Mouse (Mus musculus) heart, adult 2 months (tissue): ENCODE measurements around the gene Sult2a3. TPM values are rescaled to one million over a fixed set of nuclear protein-coding genes. Genes with fewer than 3 reads are reported as not detected.
"Not testable (repeated sequence)": the region's sequence is repeated elsewhere in the genome, so short reads cannot be mapped to it uniquely, and the experiment has no call there.

Experiments
- DNase-seq, 2 experiments: peaks; one replicate each; pipeline ENCODE4 v3.0.0; 2021
- H3K27ac ChIP-seq: fragments of 200-600 bp; 2 replicates; pipeline ENCODE4 v1.8.1; 2022
- H3K27me3 ChIP-seq: fragments of 200-500 bp; 2 replicates; pipeline ENCODE4 v1.6.1; 2012; ENCODE audit warnings: mild to moderate bottlenecking, low read length, inconsistent platforms, mixed read lengths; ENCODE audit not compliant: control insufficient read depth, insufficient read depth
- H3K36me3 ChIP-seq: fragments of 200-500 bp; 2 replicates; pipeline ENCODE4 v1.6.1; 2012; ENCODE audit warnings: low read length, inconsistent platforms; ENCODE audit not compliant: control insufficient read depth, insufficient read depth
- H3K4me1 ChIP-seq: fragments of 200-500 bp; 2 replicates; pipeline ENCODE4 v1.6.1; 2011; ENCODE audit warnings: low read length; ENCODE audit not compliant: control insufficient read depth, insufficient read depth
- H3K4me3 ChIP-seq: fragments of 200-600 bp; 2 replicates; pipeline ENCODE4 v1.8.1; 2022
- H3K79me2 ChIP-seq: fragments of 200-500 bp; replicated peaks from 2 replicates; pipeline ENCODE4 v1.6.1; 2012; ENCODE audit warnings: mild to moderate bottlenecking, inconsistent platforms, low read length, moderate library complexity, mixed read lengths; ENCODE audit not compliant: control insufficient read depth, insufficient read depth
- H3K9ac ChIP-seq: fragments of 200-500 bp; 2 replicates; pipeline ENCODE4 v1.6.1; 2012; ENCODE audit warnings: low read depth, mild to moderate bottlenecking, control low read depth, inconsistent platforms, low read length, mixed read lengths
- CTCF ChIP-seq: fragments of 200-600 bp; IDR thresholded peaks from 2 replicates; pipeline ENCODE4 v1.8.1; 2022; ENCODE audit warnings: antibody characterized with exemption, mild to moderate bottlenecking, moderate library complexity
- EP300 ChIP-seq: fragments of 200-500 bp; IDR thresholded peaks from 2 replicates; pipeline ENCODE4 v1.6.1; 2011; ENCODE audit warnings: low read depth, low read length, control low read depth; ENCODE audit not compliant: insufficient read depth
- POLR2A ChIP-seq: fragments of 200-500 bp; IDR thresholded peaks from 2 replicates; pipeline ENCODE4 v1.6.1; 2011; ENCODE audit warnings: mild to moderate bottlenecking, low read depth, low read length, control low read depth; ENCODE audit not compliant: insufficient read depth
- WGBS: fragments of 180-500 bp; shearing (Covaris S2); methylation state at CpG from one replicate; pipeline ENCODE4 v1.1.7; 2018; 5-methylcytosine and 5-hydroxymethylcytosine counted together
- intact Hi-C: fragments of 180-260 bp; cut with DNase I; formaldehyde crosslinking; loops from one replicate; pipeline ENCODE4 v1.15.1; 2025
- long read RNA-seq: library from polyadenylated mRNA; stranded (forward); transcript quantifications from one replicate; pipeline ENCODE4 v2.0.0, GENCODE M21; 2021
- polyA plus RNA-seq: library from polyadenylated mRNA; depleted of rRNA; stranded (reverse); fragments of >200 nt; gene quantifications from 2 replicates; pipeline ENCODE4 v1.2.3, GENCODE M21; 2012; rRNA removed
- total RNA-seq, 2 experiments: library from RNA; stranded (reverse); gene quantifications; 2 replicates each; pipeline ENCODE4 v1.2.3; 2021

Sult2a3 gene
- total RNA-seq (not detected), polyA plus RNA-seq (not detected in 2 replicates)
- long read RNA-seq = 0 reads

GRCm38 (mm10) chr7:14122944-14123343, at the start of gene Sult2a3:
TSS of gene Sult2a3 (minus strand) at chr7:14123044.
- no peak for DNase-seq
- Histone ChIP-seq H3K27ac (no peak within 1 kb of the TSS), H3K79me2 (no peaks in the 10 kb centered on the region), H3K36me3 (no peaks in the 10 kb centered on the region), H3K27me3 (no peaks in the 10 kb centered on the region), H3K4me3 (no peak within 1 kb of the TSS), H3K4me1 (no peaks in the 10 kb centered on the region), H3K9ac (no peak within 1 kb of the TSS)
- intact Hi-C loops = no loop called here
- WGBS = 80% methylated on average over 2 of the region's 2 CpGs
- TF ChIP-seq POLR2A (no peak), EP300 (no peak), CTCF (no peak)

- TF ChIP-seq EP300 (no peak), CTCF (no peak), POLR2A (no peak)
- Histone ChIP-seq H3K36me3 (no peaks in the 10 kb centered on the region), H3K9ac (no peak overlapping the region), H3K4me3 (no peak overlapping the region), H3K27ac (no peak overlapping the region), H3K27me3 (no peaks in the 10 kb centered on the region), H3K4me1 (no peaks in the 10 kb centered on the region), H3K79me2 (no peaks in the 10 kb centered on the region)
- intact Hi-C loops = no loop called here
- DNase-seq = no peak
- 58% methylated on average over 2 of the region's 2 CpGs for WGBS
Observed at GRCm38 (mm10) chr7:14120436-14120835, 2.4 kb downstream of the Sult2a3 start.

GRCm38 (mm10) chr7:14119865-14120264, 3.0 kb downstream of the Sult2a3 start:
- H3K4me1 ChIP-seq, H3K79me2 ChIP-seq, intact Hi-C loops, H3K27ac ChIP-seq, H3K4me3 ChIP-seq, H3K27me3 ChIP-seq, DNase-seq, H3K9ac ChIP-seq, H3K36me3 ChIP-seq: not testable (repeated sequence)
- WGBS = 52% methylated on average over 3 of the region's 3 CpGs

GRCm38 (mm10) chr7:14116761-14117160, 6.1 kb downstream of the Sult2a3 start:
- no peak overlapping the region for H3K4me3 ChIP-seq
- H3K36me3 ChIP-seq = no peaks in the 10 kb centered on the region
- no peaks in the 10 kb centered on the region for H3K27me3 ChIP-seq
- no peaks in the 10 kb centered on the region for H3K4me1 ChIP-seq
- TF ChIP-seq POLR2A (no peak), EP300 (no peak), CTCF (no peak)
- no peak overlapping the region for H3K27ac ChIP-seq
- H3K79me2 ChIP-seq = no peaks in the 10 kb centered on the region
- intact Hi-C loops = no loop called here
- DNase-seq = no peak
- H3K9ac ChIP-seq = no peak overlapping the region
- 42% methylated on average over 1 of the region's 1 CpGs for WGBS

DNA sequence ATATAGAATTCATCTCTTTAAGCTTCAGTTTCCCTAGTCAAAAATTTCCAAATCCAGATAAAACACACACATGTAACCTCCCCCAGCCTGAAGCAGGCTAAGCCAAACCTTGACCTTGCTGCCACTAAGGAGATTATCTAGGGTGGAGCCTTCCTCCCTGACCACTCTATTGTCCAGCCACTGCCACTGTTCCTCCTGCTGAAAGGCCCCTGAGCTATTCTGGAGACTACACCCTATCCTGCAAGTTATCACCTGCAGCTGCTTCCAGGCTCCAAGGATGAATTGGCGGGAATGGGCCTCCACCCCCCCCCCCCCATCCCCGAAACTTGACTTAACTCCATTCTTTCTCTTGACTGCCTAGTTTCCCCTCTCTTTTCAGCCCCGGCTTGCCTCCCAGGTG, 8.4 kb downstream of the Sult2a3 start:
- intact Hi-C loops, H3K27ac ChIP-seq, DNase-seq, H3K79me2 ChIP-seq, H3K36me3 ChIP-seq, H3K27me3 ChIP-seq, H3K9ac ChIP-seq, H3K4me3 ChIP-seq, H3K4me1 ChIP-seq: not testable (repeated sequence)
- WGBS = 40% methylated on average over 3 of the region's 3 CpGs

- intact Hi-C loops, H3K4me1 ChIP-seq, DNase-seq, H3K79me2 ChIP-seq, H3K4me3 ChIP-seq, H3K9ac ChIP-seq, H3K36me3 ChIP-seq, H3K27me3 ChIP-seq, H3K27ac ChIP-seq: not testable (repeated sequence)
- WGBS = 41% methylated on average over 1 of the region's 1 CpGs
Observed at GRCm38 (mm10) chr7:14047821-14048220, 75.0 kb downstream of the Sult2a3 start.

- intact Hi-C loops, H3K79me2 ChIP-seq, H3K36me3 ChIP-seq, H3K27ac ChIP-seq, H3K4me1 ChIP-seq, H3K9ac ChIP-seq, DNase-seq, H3K27me3 ChIP-seq, H3K4me3 ChIP-seq: not testable (repeated sequence)
Observed at GRCm38 (mm10) chr7:14030831-14031230, 92.0 kb downstream of the Sult2a3 start.

Other genes starting within 250 kb of the Sult2a3 start
- not detected for gene Sult2a4, start 133.4 kb downstream of the Sult2a3 start, total RNA-seq
- gene Sult2a4, start 133.4 kb downstream of the Sult2a3 start, polyA plus RNA-seq = not detected in 2 replicates
- gene Sult2a6, start 131.8 kb upstream of the Sult2a3 start, total RNA-seq = not detected
- gene Sult2a6, start 131.8 kb upstream of the Sult2a3 start, polyA plus RNA-seq = not detected in 2 replicates
- gene Obox8, start 210.5 kb upstream of the Sult2a3 start, total RNA-seq = not detected
- not detected in 2 replicates for gene Obox8, start 210.5 kb upstream of the Sult2a3 start, polyA plus RNA-seq